Mouse (Mus musculus) intestine, embryonic 16.5 days (tissue): ENCODE measurements around the gene Cct8l1. TPM values are rescaled to one million over a fixed set of nuclear protein-coding genes. Genes with fewer than 3 reads are reported as not detected.

Experiments used
- ATAC-seq: fragments of 200-750 bp; cut with Nextera tagmentation; 2 replicates; pipeline ENCODE4 v1.8.0; 2017; ENCODE audit warnings: moderate TSS enrichment, moderate library complexity
- H3K27ac ChIP-seq: fragments of 300-500 bp; sonication (generic); 2 replicates; pipeline ENCODE4 v1.5.1; 2014; ENCODE audit warnings: mild to moderate bottlenecking, low read length
- H3K27me3 ChIP-seq: fragments of 300-500 bp; sonication (generic); replicated peaks from 2 replicates; pipeline ENCODE4 v1.6.1; 2014; ENCODE audit warnings: low read length, control low read depth, mixed read lengths; ENCODE audit not compliant: control insufficient read depth, insufficient read depth
- H3K36me3 ChIP-seq: fragments of 300-500 bp; sonication (generic); 2 replicates; pipeline ENCODE4 v1.6.1; 2014; ENCODE audit warnings: low read length, control low read depth; ENCODE audit not compliant: control insufficient read depth, insufficient read depth
- H3K4me1 ChIP-seq: fragments of 300-500 bp; sonication (generic); 2 replicates; pipeline ENCODE4 v1.6.1; 2014; ENCODE audit warnings: low read length, control low read depth, mixed read lengths; ENCODE audit not compliant: control insufficient read depth, insufficient read depth
- H3K4me2 ChIP-seq: fragments of 300-500 bp; sonication (generic); 2 replicates; pipeline ENCODE4 v1.6.1; 2014; ENCODE audit warnings: low read depth, low read length, control low read depth
- H3K4me3 ChIP-seq: fragments of 300-500 bp; sonication (generic); 2 replicates; pipeline ENCODE4 v1.5.1; 2014; ENCODE audit warnings: mild to moderate bottlenecking, low read length
- H3K9ac ChIP-seq: fragments of 300-500 bp; sonication (generic); 2 replicates; pipeline ENCODE4 v1.6.1; 2014; ENCODE audit warnings: low read depth, low read length
- H3K9me3 ChIP-seq: fragments of 300-500 bp; sonication (generic); 2 replicates; pipeline ENCODE4 v1.6.1; 2016; ENCODE audit warnings: low read length, control low read depth; ENCODE audit not compliant: control insufficient read depth
- WGBS: fragments of 180-500 bp; shearing (Covaris S2); extraction: QIAGEN DNeasy Blood & Tissue Kit; methylation state at CpG from one replicate; pipeline ENCODE4 v1.1.7; 2014; 5-methylcytosine and 5-hydroxymethylcytosine counted together
- polyA plus RNA-seq: library from polyadenylated mRNA; unstranded; fragments of >200 nt; fragmentation: Nextera tagmentation; extraction: Ambion mirVana; gene quantifications from 2 replicates; pipeline ENCODE4 v1.2.1, GENCODE M21; 2015

The Cct8l1 gene
- polyA plus RNA-seq, 1 experiment from 2014 or later, result not detected

DNA sequence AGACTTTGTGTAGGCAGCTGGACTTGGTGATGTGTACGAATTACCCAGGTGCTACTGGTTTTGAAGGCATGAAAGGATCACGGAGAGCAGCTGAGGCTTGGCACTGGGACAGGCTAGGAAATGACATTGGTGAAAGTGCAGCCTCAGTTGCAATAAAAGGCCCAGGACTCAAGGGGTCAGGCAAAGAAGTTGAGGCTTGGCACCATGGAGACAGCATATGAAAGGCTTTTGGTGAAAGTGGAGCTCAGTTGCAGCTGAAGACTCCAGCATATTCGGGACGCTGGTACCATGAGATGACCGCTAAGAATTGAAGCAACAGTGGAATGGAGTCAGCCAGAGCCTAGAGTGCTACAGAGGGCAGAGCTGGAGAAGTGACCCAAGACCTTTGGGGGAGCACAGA is 39.8 kb downstream of the Cct8l1 start:
- Histone ChIP-seq H3K9ac (no peak overlapping the region), H3K4me2 (no peak overlapping the region), H3K27ac (no peak overlapping the region), H3K9me3 (no peaks in the 10 kb centered on the region), H3K36me3 (no peaks in the 10 kb centered on the region), H3K27me3 (no peaks in the 10 kb centered on the region), H3K4me3 (no peak overlapping the region), H3K4me1 (no peaks in the 10 kb centered on the region)
- no peak for ATAC-seq
- 87% methylated on average over 5 of the region's 5 CpGs for WGBS

DNA sequence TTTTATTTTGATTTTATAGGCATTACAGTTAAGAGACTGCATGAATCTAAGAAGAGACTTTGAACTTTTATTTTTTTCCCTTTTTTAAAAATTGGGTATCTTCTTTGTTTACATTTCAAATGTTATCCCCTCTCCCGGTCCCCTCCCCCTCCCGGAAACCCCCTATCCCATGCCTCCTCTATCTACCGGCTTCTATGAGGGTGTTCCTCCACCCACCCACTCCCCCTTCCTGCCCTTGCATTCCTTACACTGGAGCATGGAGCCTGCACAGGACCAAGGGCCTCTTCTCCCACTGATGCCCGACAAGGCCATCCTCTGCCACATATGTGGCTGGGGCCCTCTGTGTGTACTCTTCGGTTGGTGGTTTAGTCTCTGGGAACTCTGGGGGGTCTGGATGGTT is 40.5 kb downstream of the Cct8l1 start:
- H3K9me3 ChIP-seq, result no peaks in the 10 kb centered on the region
- H3K4me2 ChIP-seq, result no peak overlapping the region
- WGBS, result 76% methylated on average over 5 of the region's 5 CpGs
- no peaks in the 10 kb centered on the region for H3K4me1 ChIP-seq
- H3K27ac ChIP-seq, result no peak overlapping the region
- H3K27me3 ChIP-seq, result no peaks in the 10 kb centered on the region
- no peak overlapping the region for H3K9ac ChIP-seq
- no peak overlapping the region for H3K4me3 ChIP-seq
- no peaks in the 10 kb centered on the region for H3K36me3 ChIP-seq
- no peak for ATAC-seq

Other genes with a start within 250 kb of the Cct8l1 start
- 8.1 and 9.0 TPM in 2 replicates for gene Kmt2c, start 17.3 kb upstream of the Cct8l1 start, polyA plus RNA-seq
- 4.3 and 4.4 TPM in 2 replicates for gene Xrcc2, start 189.8 kb downstream of the Cct8l1 start, polyA plus RNA-seq
- gene Actr3b, start 243.9 kb downstream of the Cct8l1 start, polyA plus RNA-seq, result 1.7 and 2.6 TPM in 2 replicates